Comparison of ENCODE assay signal across 27 mouse cellular contexts in genomic region chr9:108385006-108385405, GRCm38 (mm10). TPM values are rescaled to one million over a fixed set of nuclear protein-coding genes. Genes with fewer than 3 reads are reported as not detected.
A peak's percentile ranks its signal among the peaks of the same experiment; 100 is the strongest.
DNase-seq lines count a peak whose midpoint lies in the region; ATAC-seq and TF ChIP-seq lines count a peak whose summit lies in the region.
"Had no signal": no experiment of that assay in that cellular context is flagged by ENCODE, and none has a peak within 500 bp of the region (broad histone marks: within the 10 kb centered on the region; RNA-seq: fewer than 3 reads in every experiment).

No protein-coding gene starts in this region.

- ATAC-seq in hindbrain, embryonic 13.5 days (ENCODE audit: low FRiP score) = no peak
- ATAC-seq: activated CD4-positive, CD25-positive, alpha-beta regulatory T cell, adult 4 months; midbrain, embryonic 15.5 days had no signal

- WGBS in embryonic facial prominence, embryonic 10.5 days = 63% methylated on average over 7 of the region's 7 CpGs
- 85% methylated on average over 7 of the region's 7 CpGs for WGBS in hindbrain, embryonic 13.5 days

- H3K27me3 ChIP-seq in embryonic facial prominence, embryonic 10.5 days (replicated peaks; ENCODE audit: low read depth, poor library complexity, severe bottlenecking) = no peaks in the 10 kb centered on the region
- H3K27me3 ChIP-seq in hindbrain, embryonic 13.5 days = no peaks in the 10 kb centered on the region
- H3K27me3 ChIP-seq: forebrain, embryonic 12.5 days; limb, embryonic 15.5 days; megakaryocyte, embryonic 14.5 days; midbrain, embryonic 15.5 days had no signal

- no peak for TF ChIP-seq CTCF in gastrocnemius, adult 2 months (IDR thresholded peaks at IDR 0.05)

- no peak overlapping the region for H3K9ac ChIP-seq in hindbrain, embryonic 13.5 days
- H3K9ac ChIP-seq: forebrain, embryonic 12.5 days; limb, embryonic 15.5 days; midbrain, embryonic 15.5 days had no signal

- no peaks in the 10 kb centered on the region for H3K4me1 ChIP-seq in embryonic facial prominence, embryonic 10.5 days
- no peaks in the 10 kb centered on the region for H3K4me1 ChIP-seq in hindbrain, embryonic 13.5 days (replicated peaks)
- H3K4me1 ChIP-seq: forebrain, embryonic 12.5 days; limb, embryonic 15.5 days; megakaryocyte, embryonic 14.5 days; midbrain, embryonic 15.5 days had no signal

- DNase-seq in gastrocnemius, adult 2 months = no peak
- DNase-seq in gastrocnemius, postnatal 36 days = no peak
- DNase-seq in 416B (ENCODE audit: low read depth) = peak; percentile 10
- DNase-seq in adipocyte (ENCODE audit: low spot score) = peak; percentile 14
- peak; percentile 61 for DNase-seq in kidney, postnatal 14 days
- no peak for DNase-seq in embryonic facial prominence, embryonic 10.5 days (ENCODE audit: low spot score)
- no peak for DNase-seq in adrenal gland, adult (ENCODE audit: inconsistent age in 2 of 2, low spot score in 1 of 2)
- DNase-seq: cerebellum, adult 8-10 months; gastrocnemius, postnatal 10 days; heart, adult 18-20 months; heart, postnatal 36 days; layer of hippocampus, postnatal 36 days had no signal

- no peak overlapping the region for H3K4me2 ChIP-seq in hindbrain, embryonic 13.5 days
- H3K4me2 ChIP-seq: forebrain, embryonic 12.5 days; limb, embryonic 15.5 days; midbrain, embryonic 15.5 days had no signal

- intact Hi-C loops in gastrocnemius, adult 2 months (cut with DNase I) = loop anchor here (10.0 kb wide), 1 partner anchor 70 kb away; no protein-coding TSS in a partner anchor
- intact Hi-C loops in gastrocnemius, postnatal 36 days (cut with DNase I) = no loop called here

- peak overlapping the region; percentile 41 for H3K27ac ChIP-seq in gastrocnemius, adult 2 months
- H3K27ac ChIP-seq in embryonic facial prominence, embryonic 10.5 days (replicated peaks) = no peak overlapping the region
- H3K27ac ChIP-seq in hindbrain, embryonic 13.5 days = no peak overlapping the region
- H3K27ac ChIP-seq: forebrain, embryonic 12.5 days; limb, embryonic 15.5 days; midbrain, embryonic 15.5 days had no signal

- H3K4me3 ChIP-seq in gastrocnemius, adult 2 months = no peak overlapping the region
- H3K4me3 ChIP-seq in embryonic facial prominence, embryonic 10.5 days = no peak overlapping the region
- no peak overlapping the region for H3K4me3 ChIP-seq in hindbrain, embryonic 13.5 days
- H3K4me3 ChIP-seq: forebrain, embryonic 12.5 days; limb, embryonic 15.5 days; megakaryocyte, embryonic 14.5 days; midbrain, embryonic 15.5 days; myocyte had no signal

- H3K9me3 ChIP-seq in embryonic facial prominence, embryonic 10.5 days = no peaks in the 10 kb centered on the region
- H3K9me3 ChIP-seq in hindbrain, embryonic 13.5 days = no peaks in the 10 kb centered on the region
- H3K9me3 ChIP-seq: forebrain, embryonic 12.5 days; limb, embryonic 15.5 days; megakaryocyte, embryonic 14.5 days; midbrain, embryonic 15.5 days had no signal

- H3K36me3 ChIP-seq in embryonic facial prominence, embryonic 10.5 days (replicated peaks) = peaks cover 98% of the 10 kb centered on the region
- H3K36me3 ChIP-seq in hindbrain, embryonic 13.5 days = peaks cover 96% of the 10 kb centered on the region

RNA-seq across cellular contexts. Expression of gene 1700102P08Rik, which starts 7.6 kb away (rescaled TPM):
- 1 to 10 TPM in 1 of 2 experiments, under 1 TPM in 1; 0.92 to 1.5 TPM for total RNA-seq in gastrocnemius, adult 2 months (2021)
- under 1 TPM; 0.32 to 0.48 TPM for total RNA-seq in gastrocnemius, postnatal 36 days (2021)
- polyA plus RNA-seq in embryonic facial prominence, embryonic 10.5 days (2016; fragmentation: Nextera tagmentation; extraction: Ambion mirVana) = 0.67 and 1.0 TPM in 2 replicates
- 1.7 and 2.3 TPM in 2 replicates for polyA plus RNA-seq in hindbrain, embryonic 13.5 days (2015; fragmentation: Nextera tagmentation; extraction: Ambion mirVana)
- polyA plus RNA-seq: small intestine, adult 2 months had no signal

RNA-seq across cellular contexts. Expression of gene Usp4, which starts 37.4 kb away (rescaled TPM):
- 10 to 100 TPM; 68.7 to 74.6 TPM for total RNA-seq in gastrocnemius, adult 2 months (2021)
- 10 to 100 TPM; 61.5 to 70.3 TPM for total RNA-seq in gastrocnemius, postnatal 36 days (2021)
- polyA plus RNA-seq in embryonic facial prominence, embryonic 10.5 days (2016; fragmentation: Nextera tagmentation; extraction: Ambion mirVana) = 127 and 133 TPM in 2 replicates
- polyA plus RNA-seq in hindbrain, embryonic 13.5 days (2015; fragmentation: Nextera tagmentation; extraction: Ambion mirVana) = 125 and 141 TPM in 2 replicates

RNA-seq across cellular contexts. Expression of gene Ccdc36, which starts 43.3 kb away (rescaled TPM):
- total RNA-seq in gastrocnemius, adult 2 months (2021) = not detected
- not detected for total RNA-seq in gastrocnemius, postnatal 36 days (2021)
- polyA plus RNA-seq in embryonic facial prominence, embryonic 10.5 days (2016; fragmentation: Nextera tagmentation; extraction: Ambion mirVana) = 0.93 and 1.1 TPM in 2 replicates
- polyA plus RNA-seq in hindbrain, embryonic 13.5 days (2015; fragmentation: Nextera tagmentation; extraction: Ambion mirVana) = 1.0 and 1.2 TPM in 2 replicates
- total RNA-seq: heart, adult 18-20 months; heart, postnatal 36 days; layer of hippocampus, adult 18-20 months had no signal
- polyA plus RNA-seq: activated CD4-positive, CD25-positive, alpha-beta regulatory T cell, adult 4 months; myocyte; small intestine, adult 2 months had no signal

RNA-seq across cellular contexts. Expression of gene Gpx1, which starts 46.3 kb away (rescaled TPM):
- 10 to 100 TPM; 54.9 to 69.4 TPM for total RNA-seq in gastrocnemius, adult 2 months (2021)
- 10 to 100 TPM; 60.9 to 78.2 TPM for total RNA-seq in gastrocnemius, postnatal 36 days (2021)
- polyA plus RNA-seq in embryonic facial prominence, embryonic 10.5 days (2016; fragmentation: Nextera tagmentation; extraction: Ambion mirVana) = 810 and 843 TPM in 2 replicates
- polyA plus RNA-seq in hindbrain, embryonic 13.5 days (2015; fragmentation: Nextera tagmentation; extraction: Ambion mirVana) = 503 and 518 TPM in 2 replicates

RNA-seq across cellular contexts. Expression of gene BC048562, which starts 51.3 kb away (rescaled TPM):
- total RNA-seq in gastrocnemius, adult 2 months (2021) = not detected
- total RNA-seq in gastrocnemius, postnatal 36 days (2021) = not detected
- polyA plus RNA-seq in embryonic facial prominence, embryonic 10.5 days (2016; fragmentation: Nextera tagmentation; extraction: Ambion mirVana) = not detected in 2 replicates
- not detected in 2 replicates for polyA plus RNA-seq in hindbrain, embryonic 13.5 days (2015; fragmentation: Nextera tagmentation; extraction: Ambion mirVana)
- total RNA-seq: gastrocnemius, postnatal 10 days; heart, adult 18-20 months; heart, postnatal 36 days; layer of hippocampus, adult 18-20 months; layer of hippocampus, postnatal 36 days; left cerebral cortex, postnatal 36 days had no signal
- polyA plus RNA-seq: activated CD4-positive, CD25-positive, alpha-beta regulatory T cell, adult 4 months; embryonic facial prominence, embryonic 11.5 days; forebrain, embryonic 12.5 days; frontal cortex, adult 2 months; heart, embryonic 14.5 days; limb, embryonic 15.5 days; liver, embryonic 16.5 days; midbrain, embryonic 15.5 days; myocyte; neural tube, embryonic 14.5 days; small intestine, adult 2 months had no signal

Comparison
In these comparisons a context has a peak if more than half of its experiments do, and no peak if none do; other contexts are left out.
1. DNase-seq: peak in 416B (single experiment), adipocyte (single experiment) and kidney, postnatal 14 days (single experiment); none in gastrocnemius, adult 2 months (single experiment), gastrocnemius, postnatal 36 days (0 of 2), embryonic facial prominence, embryonic 10.5 days (single experiment) and adrenal gland, adult (0 of 2).